Mouse (Mus musculus): Measurements from ENCODE around the gene Gm5938.

Gm5938 gene

GRCm38 (mm10) chrX:78125167-78125566, at the start of gene Gm5938:
Gene Gm5938, plus strand, starts transcription at chrX:78125467.
- no peak for DNase-seq (ENCODE audit: low read depth)

- DNase-seq (ENCODE audit: low read depth), result no peak
Observed at GRCm38 (mm10) chrX:78091274-78091673, 34.0 kb upstream of the Gm5938 start, which contains the start of gene Obp1a. Gene Obp1a, minus strand, starts transcription at chrX:78091374.
